Mouse (Mus musculus) megakaryocyte, embryonic 14.5 days (primary cell): Measurements from ENCODE around the gene Gbe1.

ENCODE experiments used
- FLI1 ChIP-seq: IDR thresholded peaks from 2 replicates; pipeline ENCODE4 v1.6.1; 2012; ENCODE audit warnings: low read length, inconsistent platforms, mixed read lengths
- GATA1 ChIP-seq: IDR thresholded peaks from 3 replicates; pipeline ENCODE4 v1.6.1; 2012; ENCODE audit warnings: mixed read lengths, low read length, inconsistent platforms, borderline replicate concordance

DNA sequence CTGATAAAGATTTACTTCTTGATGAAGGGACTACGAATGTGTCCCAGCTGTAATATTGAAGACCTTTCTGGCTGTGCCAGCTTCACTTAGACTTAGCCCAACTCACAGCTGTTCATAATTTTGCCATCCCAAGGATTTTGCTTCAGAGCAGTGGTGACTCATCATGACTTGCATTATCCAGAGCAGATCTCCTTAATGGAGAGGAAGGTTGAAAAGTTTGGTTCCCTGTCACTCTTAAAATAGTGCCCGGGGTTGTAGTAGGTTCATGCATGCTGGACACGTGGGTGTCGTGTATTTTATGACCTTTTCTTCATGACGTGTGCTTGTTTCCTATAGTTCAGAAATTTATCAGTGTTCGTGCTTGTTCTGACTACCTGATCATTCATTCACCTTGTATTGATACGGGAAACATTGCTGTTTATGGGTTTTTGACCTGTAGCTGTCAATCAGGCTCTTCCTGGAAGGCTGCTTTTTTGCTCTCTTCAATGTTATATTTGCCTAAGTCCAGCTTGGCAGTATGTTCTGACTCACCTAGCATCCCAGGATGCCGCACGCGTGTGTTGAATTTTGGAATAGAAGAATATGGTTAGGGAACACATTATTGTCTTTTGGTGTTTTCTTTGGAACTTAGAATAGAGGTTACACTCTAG, 17.0 kb downstream of the Gbe1 start:
- no peak for TF ChIP-seq GATA1
- TF ChIP-seq FLI1: no peak
